Mouse (Mus musculus) hindbrain, embryonic 15.5 days (tissue): Measurements from ENCODE around the gene Plch2. TPM values are rescaled to one million over a fixed set of nuclear protein-coding genes. Genes with fewer than 3 reads are reported as not detected.

ENCODE experiments used
- ATAC-seq: fragments of 200-750 bp; cut with Nextera tagmentation; 2 replicates; pipeline ENCODE4 v1.8.0; 2017; ENCODE audit warnings: low read depth, moderate number of reproducible peaks, moderate TSS enrichment; ENCODE audit not compliant: low FRiP score
- H3K27ac ChIP-seq: fragments of 300-500 bp; sonication (generic); replicated peaks from 2 replicates; pipeline ENCODE4 v1.5.1; 2015; ENCODE audit warnings: mild to moderate bottlenecking, inconsistent platforms
- H3K27me3 ChIP-seq: fragments of 300-500 bp; sonication (generic); 2 replicates; pipeline ENCODE4 v1.6.1; 2015; ENCODE audit warnings: control low read depth, inconsistent platforms
- H3K36me3 ChIP-seq: fragments of 300-500 bp; sonication (generic); 2 replicates; pipeline ENCODE4 v1.6.1; 2015; ENCODE audit warnings: control low read depth, inconsistent platforms
- H3K4me1 ChIP-seq: fragments of 300-500 bp; sonication (generic); replicated peaks from 2 replicates; pipeline ENCODE4 v1.6.1; 2015; ENCODE audit warnings: control low read depth, inconsistent platforms
- H3K4me2 ChIP-seq: fragments of 300-500 bp; sonication (generic); 2 replicates; pipeline ENCODE4 v1.6.1; 2015; ENCODE audit warnings: moderate library complexity, mild to moderate bottlenecking, inconsistent platforms
- H3K4me3 ChIP-seq: fragments of 300-500 bp; sonication (generic); 2 replicates; pipeline ENCODE4 v1.5.1; 2015; ENCODE audit warnings: mild to moderate bottlenecking, inconsistent platforms
- H3K9ac ChIP-seq: fragments of 300-500 bp; sonication (generic); 2 replicates; pipeline ENCODE4 v1.6.1; 2015; ENCODE audit warnings: inconsistent platforms
- H3K9me3 ChIP-seq: fragments of 300-500 bp; sonication (generic); 2 replicates; pipeline ENCODE4 v1.6.1; 2016; ENCODE audit warnings: control low read depth, inconsistent platforms
- WGBS: fragments of 180-500 bp; shearing (Covaris S2); methylation state at CpG from one replicate; pipeline ENCODE4 v1.1.7; 2015; 5-methylcytosine and 5-hydroxymethylcytosine counted together
- polyA plus RNA-seq: library from polyadenylated mRNA; unstranded; fragments of >200 nt; fragmentation: Nextera tagmentation; extraction: Ambion mirVana; gene quantifications from 2 replicates; pipeline ENCODE4 v1.2.1, GENCODE M21; 2015

The Plch2 gene
- polyA plus RNA-seq, 1 experiment from 2014 or later, result 18.2 TPM

- peak overlapping the region; percentile 32; the same call in 1 of the 2 replicates for H3K9ac ChIP-seq
- H3K4me1 ChIP-seq, result peaks cover 23% of the 10 kb centered on the region
- no peaks in the 10 kb centered on the region for H3K27me3 ChIP-seq
- H3K4me3 ChIP-seq, result peak overlapping the region; percentile 30
- no peaks in the 10 kb centered on the region for H3K9me3 ChIP-seq
- peak overlapping the region; percentile 57 for H3K27ac ChIP-seq
- ATAC-seq, result peak; percentile 88
- no peaks in the 10 kb centered on the region for H3K36me3 ChIP-seq
- peak overlapping the region; percentile 58 for H3K4me2 ChIP-seq
- 2% methylated on average over 8 of the region's 8 CpGs for WGBS
Measured at GRCm38 (mm10) chr4:154946319-154946718, 110.3 kb downstream of the Plch2 start.

GRCm38 (mm10) chr4:154944121-154944590 is 112.4 kb downstream of the Plch2 start:
- Histone ChIP-seq H3K9ac (no peak overlapping the region), H3K27me3 (no peaks in the 10 kb centered on the region), H3K9me3 (no peaks in the 10 kb centered on the region), H3K27ac (no peak overlapping the region), H3K36me3 (no peaks in the 10 kb centered on the region), H3K4me2 (no peak overlapping the region), H3K4me1 (peaks cover 19% of the 10 kb centered on the region), H3K4me3 (no peak overlapping the region)
- ATAC-seq, result peak; percentile 61
- WGBS, result 7% methylated on average over 2 of the region's 2 CpGs

GRCm38 (mm10) chr4:154943323-154944039 is 113.1 kb downstream of the Plch2 start:
- WGBS, result 92% methylated on average over 6 of the region's 6 CpGs

GRCm38 (mm10) chr4:154942632-154943322 is 113.8 kb downstream of the Plch2 start:
- no peaks in the 10 kb centered on the region for H3K9me3 ChIP-seq
- H3K27ac ChIP-seq, result no peak overlapping the region
- H3K4me2 ChIP-seq, result no peak overlapping the region
- ATAC-seq, result no peak
- H3K4me1 ChIP-seq, result peaks cover 10% of the 10 kb centered on the region
- no peaks in the 10 kb centered on the region for H3K27me3 ChIP-seq
- no peak overlapping the region for H3K4me3 ChIP-seq
- WGBS, result 86% methylated on average over 10 of the region's 10 CpGs
- H3K36me3 ChIP-seq, result no peaks in the 10 kb centered on the region
- no peak overlapping the region for H3K9ac ChIP-seq

More at GRCm38 (mm10) chr4:154943323-154944039, 113.1 kb downstream of the Plch2 start:
- no peak overlapping the region for H3K4me3 ChIP-seq
- no peak overlapping the region for H3K4me2 ChIP-seq
- no peaks in the 10 kb centered on the region for H3K9me3 ChIP-seq
- H3K36me3 ChIP-seq, result no peaks in the 10 kb centered on the region
- no peaks in the 10 kb centered on the region for H3K27me3 ChIP-seq
- H3K27ac ChIP-seq, result no peak overlapping the region
- peaks cover 15% of the 10 kb centered on the region for H3K4me1 ChIP-seq
- ATAC-seq, result no peak
- no peak overlapping the region for H3K9ac ChIP-seq

GRCm38 (mm10) chr4:154941831-154942230 is 114.8 kb downstream of the Plch2 start:
- Histone ChIP-seq H3K4me3 (no peak overlapping the region), H3K9ac (no peak overlapping the region), H3K27ac (no peak overlapping the region), H3K4me2 (no peak overlapping the region), H3K27me3 (no peaks in the 10 kb centered on the region), H3K36me3 (no peaks in the 10 kb centered on the region), H3K4me1 (peaks cover 10% of the 10 kb centered on the region), H3K9me3 (no peaks in the 10 kb centered on the region)
- WGBS, result 91% methylated on average over 5 of the region's 5 CpGs
- ATAC-seq, result no peak

- Histone ChIP-seq H3K4me3 (no peak overlapping the region), H3K9ac (no peak overlapping the region), H3K27me3 (no peaks in the 10 kb centered on the region), H3K36me3 (no peaks in the 10 kb centered on the region), H3K4me1 (no peaks in the 10 kb centered on the region), H3K27ac (no peak overlapping the region), H3K9me3 (no peaks in the 10 kb centered on the region), H3K4me2 (no peak overlapping the region)
- WGBS, result 90% methylated on average over 2 of the region's 2 CpGs
- no peak for ATAC-seq
Measured at GRCm38 (mm10) chr4:154940156-154940555, 116.4 kb downstream of the Plch2 start.

- Histone ChIP-seq H3K4me2 (no peak overlapping the region), H3K9me3 (no peaks in the 10 kb centered on the region), H3K27ac (no peak overlapping the region), H3K27me3 (no peaks in the 10 kb centered on the region), H3K9ac (no peak overlapping the region), H3K36me3 (no peaks in the 10 kb centered on the region), H3K4me3 (no peak overlapping the region), H3K4me1 (no peaks in the 10 kb centered on the region; the same call in 1 of the 2 replicates)
- 92% methylated on average over 1 of the region's 1 CpGs for WGBS
- ATAC-seq, result no peak
Measured at GRCm38 (mm10) chr4:154937746-154938145, 118.8 kb downstream of the Plch2 start.

GRCm38 (mm10) chr4:154936542-154937255 is 119.9 kb downstream of the Plch2 start:
- WGBS, result 49% methylated on average over 8 of the region's 8 CpGs
- no peak overlapping the region for H3K4me2 ChIP-seq
- ATAC-seq, result no peak
- H3K36me3 ChIP-seq, result no peaks in the 10 kb centered on the region
- H3K9ac ChIP-seq, result no peak overlapping the region
- no peak overlapping the region for H3K27ac ChIP-seq
- H3K4me3 ChIP-seq, result no peak overlapping the region
- H3K27me3 ChIP-seq, result no peaks in the 10 kb centered on the region
- H3K4me1 ChIP-seq, result no peaks in the 10 kb centered on the region; the same call in 1 of the 2 replicates
- H3K9me3 ChIP-seq, result no peaks in the 10 kb centered on the region

- no peaks in the 10 kb centered on the region for H3K9me3 ChIP-seq
- no peak overlapping the region for H3K4me2 ChIP-seq
- no peaks in the 10 kb centered on the region for H3K27me3 ChIP-seq
- no peaks in the 10 kb centered on the region for H3K36me3 ChIP-seq
- no peak overlapping the region for H3K9ac ChIP-seq
- no peak for ATAC-seq
- H3K4me1 ChIP-seq, result no peaks in the 10 kb centered on the region; the same call in 1 of the 2 replicates
- no peak overlapping the region for H3K27ac ChIP-seq
- WGBS, result 84% methylated on average over 7 of the region's 7 CpGs
- H3K4me3 ChIP-seq, result no peak overlapping the region
Measured at GRCm38 (mm10) chr4:154935788-154936187, 120.8 kb downstream of the Plch2 start.

- no peak overlapping the region for H3K27ac ChIP-seq
- H3K36me3 ChIP-seq, result no peaks in the 10 kb centered on the region
- no peak overlapping the region for H3K4me2 ChIP-seq
- WGBS, result 97% methylated on average over 2 of the region's 2 CpGs
- H3K9ac ChIP-seq, result no peak overlapping the region
- H3K4me3 ChIP-seq, result no peak overlapping the region
- H3K9me3 ChIP-seq, result no peaks in the 10 kb centered on the region
- no peak for ATAC-seq
- no peaks in the 10 kb centered on the region for H3K27me3 ChIP-seq
- no peaks in the 10 kb centered on the region; the same call in 1 of the 2 replicates for H3K4me1 ChIP-seq
Measured at GRCm38 (mm10) chr4:154934800-154935199, 121.8 kb downstream of the Plch2 start.

- H3K9me3 ChIP-seq, result no peaks in the 10 kb centered on the region
- 57% methylated on average over 13 of the region's 13 CpGs for WGBS
- no peak overlapping the region for H3K9ac ChIP-seq
- ATAC-seq, result no peak
- H3K27ac ChIP-seq, result no peak overlapping the region
- no peaks in the 10 kb centered on the region; the same call in 1 of the 2 replicates for H3K4me1 ChIP-seq
- no peak overlapping the region for H3K4me3 ChIP-seq
- H3K4me2 ChIP-seq, result no peak overlapping the region
- H3K27me3 ChIP-seq, result no peaks in the 10 kb centered on the region
- H3K36me3 ChIP-seq, result no peaks in the 10 kb centered on the region
Measured at GRCm38 (mm10) chr4:154933306-154933907, 123.2 kb downstream of the Plch2 start.
